Mouse (Mus musculus): ENCODE measurements around the gene Zfp536.

- no peak for TF ChIP-seq CTCF (IDR thresholded peaks at IDR 0.05; ENCODE audit: extremely low read depth, insufficient read length, insufficient replicate concordance, low read depth, low read length)
- no peak for TF ChIP-seq POLR2A (IDR thresholded peaks at IDR 0.05; ENCODE audit: low read depth, low read length)
These were observed 39.4 kb downstream of the Zfp536 start for GRCm38 (mm10) chr7:37733996-37734395.
